Mouse (Mus musculus) G1E (cell line): ENCODE measurements around the gene Myo1d. TPM values are rescaled to one million over a fixed set of nuclear protein-coding genes. Genes with fewer than 3 reads are reported as not detected.

ENCODE experiments used
- ATAC-seq: 2 replicates; pipeline ENCODE4 v1.8.0; 2016; ENCODE audit warnings: mild to moderate bottlenecking; ENCODE audit not compliant: insufficient number of reproducible peaks, poor library complexity, low FRiP score, severe bottlenecking; ENCODE audit errors: extremely low read depth
- DNase-seq: peaks from one replicate; pipeline ENCODE4 v3.0.0; 2012; ENCODE audit warnings: low spot score
- H3K27me3 ChIP-seq: 2 replicates; pipeline ENCODE4 v1.6.1; 2012; ENCODE audit warnings: mild to moderate bottlenecking, low read length, inconsistent platforms; ENCODE audit not compliant: insufficient read depth
- H3K36me3 ChIP-seq: replicated peaks from 2 replicates; pipeline ENCODE3; 2012; ENCODE audit warnings: mild to moderate bottlenecking, inconsistent platforms
- H3K4me1 ChIP-seq: 2 replicates; pipeline ENCODE4 v1.6.1; 2012; ENCODE audit warnings: low read depth, low read length, inconsistent platforms, mixed read lengths; ENCODE audit not compliant: insufficient read depth
- H3K4me3 ChIP-seq: 2 replicates; pipeline ENCODE4 v1.5.1; 2012; ENCODE audit warnings: low read depth, mild to moderate bottlenecking, inconsistent platforms, low read length, moderate library complexity, mixed read lengths
- H3K9me3 ChIP-seq: replicated peaks from 2 replicates; pipeline ENCODE4 v1.6.1; 2012; ENCODE audit warnings: inconsistent platforms
- CTCF ChIP-seq: IDR thresholded peaks from 2 replicates; pipeline ENCODE4 v1.5.1; 2012; ENCODE audit warnings: low read depth, low read length, inconsistent platforms, mixed read lengths
- GATA1 ChIP-seq: IDR thresholded peaks from 2 replicates; pipeline ENCODE4 v1.6.1; 2012; ENCODE audit warnings: borderline replicate concordance, low read length, inconsistent platforms, mixed read lengths
- GATA2 ChIP-seq: IDR thresholded peaks from 2 replicates; pipeline ENCODE4 v1.6.1; 2012; ENCODE audit warnings: low read depth, low read length, inconsistent platforms, borderline replicate concordance
- POLR2AphosphoS5 ChIP-seq: IDR thresholded peaks from 2 replicates; pipeline ENCODE4 v1.6.1; 2012; ENCODE audit warnings: low read depth, low read length, inconsistent platforms; ENCODE audit not compliant: insufficient replicate concordance
- TAL1 ChIP-seq: conservative IDR thresholded peaks from 2 replicates; pipeline ENCODE4 v1.6.1; 2012; ENCODE audit warnings: low read depth, low read length, inconsistent platforms, mixed read lengths
- polyA plus RNA-seq: library from polyadenylated mRNA; stranded (reverse); fragments of >175 nt; gene quantifications from 2 replicates; pipeline ENCODE4 v1.2.3, GENCODE M21; 2012
- total RNA-seq, 2 experiments: library from RNA; stranded (forward) in 1 of 2; stranded (reverse) in 1 of 2; fragments of 200-1000 nt in 1 of 2; fragments of >200 nt in 1 of 2; fragmentation: Nextera tagmentation in 1 of 2; gene quantifications; 2 replicates each; pipeline ENCODE4 v1.2.3; 2014 to 2017

Gene Myo1d
- total and polyA plus RNA-seq, 3 experiments = not detected

GRCm38 (mm10) chr11:80775535-80775934 is 4.3 kb downstream of the Myo1d start:
- no peak overlapping the region for H3K4me3 ChIP-seq
- H3K27me3 ChIP-seq = no peaks in the 10 kb centered on the region
- H3K4me1 ChIP-seq = no peaks in the 10 kb centered on the region
- DNase-seq (no peak), ATAC-seq (no peak)
- peaks cover 41% of the 10 kb centered on the region for H3K9me3 ChIP-seq
- H3K36me3 ChIP-seq = no peaks in the 10 kb centered on the region
- TF ChIP-seq GATA1 (no peak), CTCF (no peak), GATA2 (no peak), TAL1 (no peak), POLR2AphosphoS5 (no peak)

- H3K36me3 ChIP-seq = no peaks in the 10 kb centered on the region
- no peak for ATAC-seq
Observed at GRCm38 (mm10) chr11:80772595-80773210, 7.1 kb downstream of the Myo1d start.

DNA sequence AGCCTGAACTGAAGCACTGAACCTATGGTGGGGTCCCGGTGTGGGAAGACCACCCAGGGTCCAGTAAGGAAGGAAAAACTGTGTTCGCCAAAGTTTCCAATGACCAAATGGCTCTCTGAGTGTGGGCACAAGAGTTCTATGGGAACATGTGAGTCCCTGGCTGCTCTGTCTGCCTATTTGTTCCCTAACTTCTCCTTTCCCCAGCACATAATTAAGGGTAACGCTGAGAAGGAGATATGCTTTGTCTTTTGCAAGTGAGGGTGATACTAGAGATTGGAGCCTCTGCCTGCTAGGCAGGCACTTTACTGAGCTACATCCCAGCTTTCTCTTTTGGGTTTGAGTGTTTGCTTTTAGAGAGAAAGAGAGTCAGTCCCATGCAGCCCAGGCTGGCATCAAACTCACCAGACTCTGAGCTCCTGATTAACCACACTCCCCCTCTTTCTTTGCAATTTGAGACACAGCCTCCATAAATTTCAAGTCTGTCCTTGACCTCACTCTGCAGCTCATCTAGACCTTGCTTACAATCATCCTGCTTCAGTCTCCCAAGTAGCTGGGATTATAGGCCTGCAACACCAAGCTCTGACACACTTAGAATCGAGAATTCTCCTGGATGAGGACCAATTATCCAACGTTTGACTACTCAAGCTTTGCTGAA is 8.1 kb downstream of the Myo1d start:
- Histone ChIP-seq H3K4me3 (no peak overlapping the region), H3K4me1 (no peaks in the 10 kb centered on the region), H3K27me3 (no peaks in the 10 kb centered on the region), H3K36me3 (no peaks in the 10 kb centered on the region), H3K9me3 (peaks cover 46% of the 10 kb centered on the region)
- ATAC-seq (no peak), DNase-seq (no peak)
- TF ChIP-seq TAL1 (no peak), GATA1 (no peak), GATA2 (no peak), CTCF (no peak), POLR2AphosphoS5 (no peak)

More at GRCm38 (mm10) chr11:80772595-80773210, 7.1 kb downstream of the Myo1d start:
- no peaks in the 10 kb centered on the region for H3K4me1 ChIP-seq
- H3K27me3 ChIP-seq = no peaks in the 10 kb centered on the region
- peaks cover 42% of the 10 kb centered on the region for H3K9me3 ChIP-seq
- H3K4me3 ChIP-seq = no peak overlapping the region
- no peak for TF ChIP-seq POLR2AphosphoS5
- TF ChIP-seq TAL1 = no peak
- no peak for TF ChIP-seq CTCF
- TF ChIP-seq GATA1 = no peak
- TF ChIP-seq GATA2 = no peak
- no peak for DNase-seq

- Histone ChIP-seq H3K36me3 (no peaks in the 10 kb centered on the region), H3K27me3 (no peaks in the 10 kb centered on the region), H3K4me3 (no peak overlapping the region), H3K4me1 (no peaks in the 10 kb centered on the region), H3K9me3 (peaks cover 49% of the 10 kb centered on the region)
- DNase-seq (no peak), ATAC-seq (no peak)
- TF ChIP-seq POLR2AphosphoS5 (no peak), GATA2 (no peak), CTCF (no peak), TAL1 (no peak), GATA1 (no peak)
Observed at GRCm38 (mm10) chr11:80771186-80771585, 8.6 kb downstream of the Myo1d start.

- ATAC-seq (no peak), DNase-seq (no peak)
- H3K36me3 ChIP-seq = no peaks in the 10 kb centered on the region
- H3K4me3 ChIP-seq = no peak overlapping the region
- H3K4me1 ChIP-seq = no peaks in the 10 kb centered on the region
- H3K9me3 ChIP-seq = peaks cover 45% of the 10 kb centered on the region
- no peak for TF ChIP-seq TAL1
- no peak for TF ChIP-seq POLR2AphosphoS5
- no peak for TF ChIP-seq GATA2
- no peak for TF ChIP-seq CTCF
- TF ChIP-seq GATA1 = no peak
- H3K27me3 ChIP-seq = no peaks in the 10 kb centered on the region
Observed at GRCm38 (mm10) chr11:80767320-80767617, 12.6 kb downstream of the Myo1d start.

GRCm38 (mm10) chr11:80766472-80767319 is 13.1 kb downstream of the Myo1d start:
- DNase-seq (no peak), ATAC-seq (no peak)
- Histone ChIP-seq H3K9me3 (peaks cover 41% of the 10 kb centered on the region), H3K4me3 (no peak overlapping the region), H3K4me1 (no peaks in the 10 kb centered on the region), H3K36me3 (no peaks in the 10 kb centered on the region), H3K27me3 (no peaks in the 10 kb centered on the region)
- no peak for TF ChIP-seq GATA1
- no peak for TF ChIP-seq GATA2
- TF ChIP-seq POLR2AphosphoS5 = no peak
- TF ChIP-seq TAL1 = no peak
